Mouse (Mus musculus) forebrain, postnatal 0 days (tissue): ENCODE results near the gene Smoc1. TPM values are rescaled to one million over a fixed set of nuclear protein-coding genes. Genes with fewer than 3 reads are reported as not detected.
A peak's percentile ranks its signal among the peaks of the same experiment; 100 is the strongest.

Experiments used
- ATAC-seq: fragments of 200-750 bp; cut with Nextera tagmentation; 2 replicates; pipeline ENCODE4 v1.8.0; 2017; ENCODE audit warnings: mild to moderate bottlenecking, moderate library complexity
- DNase-seq: peaks from one replicate; pipeline ENCODE4 v3.0.0-alpha.2; 2015
- H3K27ac ChIP-seq: fragments of 300-500 bp; sonication (generic); 2 replicates; pipeline ENCODE4 v1.5.1; 2014; ENCODE audit warnings: low read depth, mild to moderate bottlenecking, antibody characterized with exemption, low read length, moderate library complexity, mixed read lengths
- H3K27me3 ChIP-seq: fragments of 300-500 bp; sonication (generic); 2 replicates; pipeline ENCODE4 v1.6.1; 2014; ENCODE audit warnings: mild to moderate bottlenecking, low read length, mixed read lengths; ENCODE audit not compliant: insufficient read depth
- H3K36me3 ChIP-seq: fragments of 300-500 bp; sonication (generic); 2 replicates; pipeline ENCODE4 v1.6.1; 2014; ENCODE audit warnings: mild to moderate bottlenecking, moderate library complexity; ENCODE audit not compliant: insufficient read depth
- H3K4me1 ChIP-seq: fragments of 300-500 bp; sonication (generic); 2 replicates; pipeline ENCODE4 v1.6.1; 2014; ENCODE audit warnings: antibody characterized with exemption; ENCODE audit not compliant: insufficient read depth
- H3K4me2 ChIP-seq: fragments of 300-500 bp; sonication (generic); 2 replicates; pipeline ENCODE4 v1.6.1; 2014; ENCODE audit warnings: low read depth, mild to moderate bottlenecking, moderate library complexity
- H3K4me3 ChIP-seq: fragments of 300-500 bp; sonication (generic); 2 replicates; pipeline ENCODE4 v1.5.1; 2014; ENCODE audit warnings: low read depth, low read length, mixed read lengths
- H3K9ac ChIP-seq: fragments of 300-500 bp; sonication (generic); 2 replicates; pipeline ENCODE4 v1.6.1; 2014; ENCODE audit warnings: mild to moderate bottlenecking
- H3K9me3 ChIP-seq: fragments of 300-500 bp; sonication (generic); 2 replicates; pipeline ENCODE4 v1.6.1; 2016; ENCODE audit warnings: low read length
- CTCF ChIP-seq: sonication (generic); IDR thresholded peaks from 2 replicates; pipeline ENCODE4 v1.5.1; 2016; ENCODE audit warnings: antibody characterized with exemption, control low read depth, low read depth
- WGBS: fragments of 180-500 bp; shearing (Covaris S2); extraction: QIAGEN DNeasy Blood & Tissue Kit; methylation state at CpG from one replicate; pipeline ENCODE4 v1.1.7; 2014; 5-methylcytosine and 5-hydroxymethylcytosine counted together
- polyA plus RNA-seq: library from polyadenylated mRNA; unstranded; fragments of >200 nt; fragmentation: Nextera tagmentation; extraction: Ambion mirVana; gene quantifications from 2 replicates; pipeline ENCODE4 v1.2.1, GENCODE M21; 2015
- total RNA-seq: library from RNA; depleted of rRNA; stranded (reverse); fragments of >200 nt; gene quantifications from 2 replicates; pipeline ENCODE4 v1.2.3, GENCODE M21; 2014

Gene Smoc1
- total and polyA plus RNA-seq, 2 experiments from 2014 or later, result 12.3 to 16.9 TPM

- Histone ChIP-seq H3K36me3 (no peaks in the 10 kb centered on the region), H3K4me2 (no peak overlapping the region), H3K27ac (no peak overlapping the region), H3K9ac (no peak overlapping the region), H3K4me1 (no peaks in the 10 kb centered on the region), H3K9me3 (no peaks in the 10 kb centered on the region), H3K4me3 (no peak overlapping the region), H3K27me3 (no peaks in the 10 kb centered on the region)
- 71% methylated on average over 2 of the region's 2 CpGs for WGBS
- ATAC-seq (no peak), DNase-seq (no peak)
- no peak; the same call in 1 of the 2 replicates for TF ChIP-seq CTCF
Measured at GRCm38 (mm10) chr12:81024993-81025392, 1.6 kb upstream of the Smoc1 start.

- no peak overlapping the region for H3K27ac ChIP-seq
Measured at GRCm38 (mm10) chr12:81026995-81027942, 661 bp downstream of the Smoc1 start.

GRCm38 (mm10) chr12:81028291-81028920 is 1.8 kb downstream of the Smoc1 start:
- ATAC-seq (no peak), DNase-seq (no peak)
- Histone ChIP-seq H3K4me2 (peak overlapping the region; percentile 97; the same call in 1 of the 2 replicates), H3K9me3 (no peaks in the 10 kb centered on the region), H3K27me3 (no peaks in the 10 kb centered on the region), H3K4me1 (no peaks in the 10 kb centered on the region), H3K4me3 (no peak overlapping the region; the same call in 1 of the 2 replicates), H3K27ac (no peak overlapping the region), H3K36me3 (no peaks in the 10 kb centered on the region), H3K9ac (no peak overlapping the region)
- no peak for TF ChIP-seq CTCF
- 55% methylated on average over 16 of the region's 16 CpGs for WGBS

More at GRCm38 (mm10) chr12:81026995-81027942, 661 bp downstream of the Smoc1 start:
- TF ChIP-seq CTCF, result no peak
- Histone ChIP-seq H3K4me2 (peak overlapping the region; percentile 97), H3K36me3 (no peaks in the 10 kb centered on the region), H3K27me3 (no peaks in the 10 kb centered on the region), H3K4me3 (peak overlapping the region; percentile 68), H3K4me1 (no peaks in the 10 kb centered on the region), H3K9ac (peak overlapping the region; percentile 66), H3K9me3 (no peaks in the 10 kb centered on the region)
- ATAC-seq (peak; percentile 70), DNase-seq (no peak)
- WGBS, result 5% methylated on average over 45 of the region's 45 CpGs

- Histone ChIP-seq H3K4me2 (no peak overlapping the region), H3K4me1 (no peaks in the 10 kb centered on the region), H3K9me3 (no peaks in the 10 kb centered on the region), H3K27me3 (no peaks in the 10 kb centered on the region), H3K36me3 (no peaks in the 10 kb centered on the region), H3K4me3 (no peak overlapping the region), H3K27ac (no peak overlapping the region), H3K9ac (no peak overlapping the region)
- no peak for DNase-seq
- no peak for ATAC-seq
- no peak for TF ChIP-seq CTCF
- 61% methylated on average over 4 of the region's 4 CpGs for WGBS
Measured at GRCm38 (mm10) chr12:81029731-81030130, 3.1 kb downstream of the Smoc1 start.

- WGBS, result 76% methylated on average over 7 of the region's 7 CpGs
- no peaks in the 10 kb centered on the region for H3K9me3 ChIP-seq
- no peak overlapping the region for H3K4me2 ChIP-seq
- TF ChIP-seq CTCF, result no peak
- H3K9ac ChIP-seq, result no peak overlapping the region
- ATAC-seq, result no peak
- no peaks in the 10 kb centered on the region for H3K36me3 ChIP-seq
- H3K4me1 ChIP-seq, result no peaks in the 10 kb centered on the region
- no peak overlapping the region for H3K4me3 ChIP-seq
- DNase-seq, result no peak
- no peaks in the 10 kb centered on the region for H3K27me3 ChIP-seq
- no peak overlapping the region for H3K27ac ChIP-seq
Measured at GRCm38 (mm10) chr12:81031579-81031978, 5.0 kb downstream of the Smoc1 start.

- H3K27ac ChIP-seq, result peak overlapping the region; percentile 50; the same call in 1 of the 2 replicates
- DNase-seq (peak; percentile 28), ATAC-seq (peak; percentile 89)
- H3K4me3 ChIP-seq, result no peak overlapping the region
- no peak overlapping the region for H3K4me2 ChIP-seq
- H3K36me3 ChIP-seq, result no peaks in the 10 kb centered on the region
- no peak overlapping the region for H3K9ac ChIP-seq
- WGBS, result 46% methylated on average over 15 of the region's 15 CpGs
- no peak for TF ChIP-seq CTCF
- no peaks in the 10 kb centered on the region for H3K9me3 ChIP-seq
- H3K4me1 ChIP-seq, result no peaks in the 10 kb centered on the region
- H3K27me3 ChIP-seq, result no peaks in the 10 kb centered on the region
Measured at GRCm38 (mm10) chr12:81033389-81034041, 6.9 kb downstream of the Smoc1 start.
